Mouse (Mus musculus) kidney, embryonic 16.5 days (tissue): ENCODE results near the gene Sfrp5. TPM values are rescaled to one million over a fixed set of nuclear protein-coding genes. Genes with fewer than 3 reads are reported as not detected.

ENCODE experiments used
- ATAC-seq: fragments of 200-750 bp; cut with Nextera tagmentation; 2 replicates; pipeline ENCODE4 v1.8.0; 2017; ENCODE audit warnings: moderate TSS enrichment; ENCODE audit not compliant: low FRiP score, low TSS enrichment
- H3K27ac ChIP-seq: fragments of 300-500 bp; sonication (generic); 2 replicates; pipeline ENCODE4 v1.5.1; 2014; ENCODE audit warnings: low read length
- H3K27me3 ChIP-seq: fragments of 300-500 bp; sonication (generic); 2 replicates; pipeline ENCODE4 v1.6.1; 2014; ENCODE audit warnings: low read length, control low read depth, mixed read lengths; ENCODE audit not compliant: insufficient read depth
- H3K36me3 ChIP-seq: fragments of 300-500 bp; sonication (generic); 2 replicates; pipeline ENCODE4 v1.6.1; 2014; ENCODE audit warnings: low read length, control low read depth, mixed read lengths; ENCODE audit not compliant: insufficient read depth
- H3K4me1 ChIP-seq: fragments of 300-500 bp; sonication (generic); 2 replicates; pipeline ENCODE4 v1.6.1; 2014; ENCODE audit warnings: low read length, control low read depth, mixed read lengths; ENCODE audit not compliant: insufficient read depth
- H3K4me2 ChIP-seq: fragments of 300-500 bp; sonication (generic); replicated peaks from 2 replicates; pipeline ENCODE4 v1.6.1; 2014; ENCODE audit warnings: low read depth, low read length
- H3K4me3 ChIP-seq: fragments of 300-500 bp; sonication (generic); 2 replicates; pipeline ENCODE4 v1.5.1; 2014; ENCODE audit warnings: mild to moderate bottlenecking, low read length
- H3K9ac ChIP-seq: fragments of 300-500 bp; sonication (generic); replicated peaks from 2 replicates; pipeline ENCODE4 v1.6.1; 2014; ENCODE audit warnings: low read length
- H3K9me3 ChIP-seq: fragments of 300-500 bp; sonication (generic); 2 replicates; pipeline ENCODE4 v1.6.1; 2016; ENCODE audit warnings: low read length, control low read depth
- WGBS: fragments of 180-500 bp; shearing (Covaris S2); extraction: QIAGEN DNeasy Blood & Tissue Kit; methylation state at CpG from one replicate; pipeline ENCODE4 v1.1.7; 2014; 5-methylcytosine and 5-hydroxymethylcytosine counted together
- polyA plus RNA-seq: library from polyadenylated mRNA; unstranded; fragments of >200 nt; fragmentation: Nextera tagmentation; extraction: Ambion mirVana; gene quantifications from 2 replicates; pipeline ENCODE4 v1.2.1, GENCODE M21; 2015

The Sfrp5 gene
- polyA plus RNA-seq, 1 experiment from 2014 or later: 0.92 TPM

DNA sequence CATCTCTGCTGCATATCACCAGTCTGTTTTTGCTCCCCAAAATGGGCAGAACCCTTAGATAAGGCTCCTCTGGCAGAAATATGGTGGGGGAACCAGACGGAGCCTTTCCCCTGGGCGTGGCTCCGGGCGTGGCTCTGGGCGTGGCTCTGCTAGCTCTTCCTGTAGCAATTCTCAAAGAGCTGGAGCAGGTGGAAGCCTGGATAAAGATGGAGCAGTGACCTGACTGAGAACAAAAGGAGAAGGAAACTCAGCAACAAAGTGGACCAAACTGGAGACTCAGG is 28.2 kb upstream of the Sfrp5 start:
- 75% methylated on average over 5 of the region's 5 CpGs for WGBS
- Histone ChIP-seq H3K4me1 (no peaks in the 10 kb centered on the region), H3K27me3 (no peaks in the 10 kb centered on the region), H3K4me3 (no peak overlapping the region), H3K9me3 (no peaks in the 10 kb centered on the region), H3K27ac (no peak overlapping the region), H3K4me2 (no peak overlapping the region), H3K9ac (no peak overlapping the region), H3K36me3 (no peaks in the 10 kb centered on the region)
- ATAC-seq: no peak

DNA sequence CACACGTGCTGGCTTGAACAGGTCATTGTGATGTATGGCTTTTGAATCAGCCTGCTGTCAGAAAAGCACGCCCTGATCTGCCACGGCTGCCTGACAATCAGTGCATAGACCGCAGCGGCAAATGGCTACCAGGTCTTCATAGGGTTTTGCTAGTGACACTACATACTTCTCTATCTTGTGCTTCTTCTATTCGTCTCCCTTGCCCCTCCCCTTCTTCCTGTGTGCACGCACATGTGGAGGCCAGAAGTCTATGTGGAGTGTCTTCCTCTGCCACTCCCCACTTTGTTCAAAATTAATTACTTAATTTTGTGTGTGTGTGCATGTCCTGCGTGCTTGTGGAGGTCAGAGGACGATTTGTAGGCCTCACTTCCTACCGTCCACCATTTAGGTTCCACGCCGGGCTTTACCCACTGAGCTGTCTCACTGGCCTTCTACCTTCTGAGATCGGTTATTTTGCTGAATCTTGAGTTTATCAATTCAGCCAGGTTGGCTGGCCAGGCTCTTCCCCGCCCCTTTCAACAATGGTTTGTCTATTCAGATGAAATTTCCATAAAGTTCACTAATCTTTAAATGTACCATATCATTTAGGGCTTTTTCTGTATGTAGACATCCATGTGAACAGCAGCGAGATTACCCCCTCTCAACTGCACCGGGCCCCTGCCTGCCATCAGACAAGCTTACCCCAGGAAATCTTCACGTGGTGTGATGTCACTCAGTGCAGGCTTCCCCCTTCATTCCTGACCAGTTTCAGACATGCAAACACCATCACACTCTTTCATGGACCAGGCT is 27.6 kb upstream of the Sfrp5 start:
- Histone ChIP-seq H3K36me3 (no peaks in the 10 kb centered on the region), H3K4me2 (no peak overlapping the region), H3K27ac (no peak overlapping the region), H3K9ac (no peak overlapping the region), H3K27me3 (no peaks in the 10 kb centered on the region), H3K4me1 (no peaks in the 10 kb centered on the region), H3K9me3 (no peaks in the 10 kb centered on the region), H3K4me3 (no peak overlapping the region)
- 76% methylated on average over 17 of the region's 17 CpGs for WGBS
- no peak for ATAC-seq

DNA sequence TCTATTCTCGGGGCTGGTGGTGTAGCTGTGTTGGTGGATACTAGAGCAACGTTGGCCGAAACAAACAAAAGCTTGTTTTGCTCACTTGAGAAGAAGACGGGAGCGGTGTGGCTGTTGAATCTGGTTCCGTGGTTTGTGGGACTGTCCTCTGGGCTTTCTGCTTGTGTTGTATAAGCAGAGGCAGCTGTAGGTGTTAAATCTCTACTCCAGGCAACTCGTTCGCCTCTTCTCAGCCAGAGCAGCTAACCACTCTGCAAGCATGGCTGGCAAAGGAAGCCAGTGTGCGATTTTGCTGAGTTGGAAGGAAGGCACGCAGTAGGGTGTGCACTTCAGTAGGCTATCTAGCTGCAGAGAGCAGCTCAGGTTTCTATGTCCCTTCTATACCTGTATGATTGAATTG is 24.4 kb upstream of the Sfrp5 start:
- Histone ChIP-seq H3K36me3 (no peaks in the 10 kb centered on the region), H3K9me3 (no peaks in the 10 kb centered on the region), H3K4me1 (no peaks in the 10 kb centered on the region), H3K4me3 (no peak overlapping the region), H3K27ac (no peak overlapping the region), H3K9ac (no peak overlapping the region), H3K27me3 (0 out of 2 replicates have a peak, but pooled peaks cover 2% of the 10 kb centered on the region), H3K4me2 (no peak overlapping the region)
- ATAC-seq: no peak
- WGBS: 84% methylated on average over 10 of the region's 10 CpGs

DNA sequence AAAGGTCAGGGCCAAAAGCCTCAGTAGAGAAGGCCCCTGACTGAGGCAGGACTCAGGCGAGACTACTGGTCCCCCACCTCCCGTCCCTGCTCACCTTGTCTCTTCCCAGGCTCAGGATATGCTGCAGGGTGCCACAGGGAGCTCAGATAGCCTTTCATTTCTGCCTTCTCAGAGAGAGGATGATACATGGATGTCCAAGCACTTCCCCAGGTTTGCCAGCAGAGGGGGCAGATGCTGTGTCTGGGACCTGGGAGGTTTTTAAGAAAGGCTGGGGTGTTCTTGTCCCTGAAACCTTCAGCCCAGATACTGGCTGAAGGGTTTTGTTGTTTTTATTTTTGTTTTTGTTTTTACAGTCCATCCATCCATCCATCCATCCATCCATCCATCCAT is 15.3 kb upstream of the Sfrp5 start:
- Histone ChIP-seq H3K27me3 (no peaks in the 10 kb centered on the region), H3K4me3 (no peak overlapping the region), H3K4me2 (no peak overlapping the region), H3K27ac (no peak overlapping the region), H3K9me3 (no peaks in the 10 kb centered on the region), H3K9ac (no peak overlapping the region), H3K4me1 (no peaks in the 10 kb centered on the region), H3K36me3 (no peaks in the 10 kb centered on the region)
- 6% methylated on average over 2 of the region's 2 CpGs for WGBS
- no peak; the same call in 1 of the 2 replicates for ATAC-seq

DNA sequence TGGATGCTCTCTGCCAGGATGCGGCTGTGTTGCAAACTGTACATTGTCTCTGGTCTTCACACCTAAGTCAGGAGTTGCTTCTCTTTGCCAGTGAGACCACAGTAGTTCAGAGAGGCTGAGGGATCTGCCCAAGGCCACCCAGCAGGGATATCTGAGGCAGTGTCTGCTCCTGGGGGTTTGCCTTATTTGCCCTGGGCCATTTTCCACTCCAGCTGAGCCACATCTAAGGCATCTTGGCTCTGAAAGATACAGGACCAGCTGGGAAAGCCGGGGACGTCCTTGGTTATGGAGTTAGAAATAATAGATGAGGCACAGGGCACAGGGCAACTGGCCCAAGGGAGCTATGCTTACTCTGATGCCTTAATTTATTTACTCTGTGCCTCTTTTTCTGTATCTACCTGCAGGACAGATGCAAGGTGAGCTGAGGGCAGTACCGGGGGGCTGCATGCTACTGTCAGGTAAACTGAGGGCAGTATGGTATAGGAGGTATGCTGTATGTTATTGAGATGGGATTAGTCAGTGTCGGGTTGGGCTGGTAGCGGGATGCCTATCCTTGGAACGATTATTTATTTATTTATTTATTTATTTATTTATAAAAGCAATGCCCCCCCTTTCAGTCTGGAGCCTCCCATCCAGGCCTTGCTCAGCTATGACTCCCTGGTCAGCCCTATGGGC is 14.8 kb upstream of the Sfrp5 start:
- no peaks in the 10 kb centered on the region for H3K36me3 ChIP-seq
- H3K4me2 ChIP-seq: no peak overlapping the region
- no peaks in the 10 kb centered on the region for H3K27me3 ChIP-seq
- no peak overlapping the region for H3K4me3 ChIP-seq
- ATAC-seq: no peak
- H3K9me3 ChIP-seq: no peaks in the 10 kb centered on the region
- no peaks in the 10 kb centered on the region for H3K4me1 ChIP-seq
- H3K27ac ChIP-seq: no peak overlapping the region
- no peak overlapping the region for H3K9ac ChIP-seq
- 70% methylated on average over 7 of the region's 7 CpGs for WGBS

DNA sequence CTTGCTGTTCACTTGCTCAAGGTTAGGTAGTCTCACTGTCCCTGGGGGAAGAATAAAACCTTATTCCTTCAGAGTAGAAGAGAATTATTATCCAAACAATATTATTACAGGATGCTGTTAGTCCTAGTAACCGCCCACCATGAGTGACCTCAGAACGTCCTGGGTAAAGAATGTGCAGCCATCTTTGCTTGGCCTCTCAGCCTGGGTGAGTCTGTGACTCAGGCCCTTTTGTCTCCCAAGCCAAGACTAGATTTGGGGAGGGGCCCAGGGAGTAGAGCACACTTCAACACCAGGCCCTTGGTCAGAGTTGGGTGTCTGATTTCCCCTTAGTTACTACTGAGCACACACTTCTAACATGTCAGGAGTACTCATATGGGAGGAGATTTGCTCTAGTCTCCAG is 12.5 kb upstream of the Sfrp5 start:
- Histone ChIP-seq H3K36me3 (no peaks in the 10 kb centered on the region), H3K9ac (no peak overlapping the region), H3K4me2 (no peak overlapping the region), H3K9me3 (no peaks in the 10 kb centered on the region), H3K27me3 (no peaks in the 10 kb centered on the region), H3K4me1 (no peaks in the 10 kb centered on the region), H3K4me3 (no peak overlapping the region), H3K27ac (no peak overlapping the region)
- 69% methylated on average over 2 of the region's 2 CpGs for WGBS
- ATAC-seq: no peak

DNA sequence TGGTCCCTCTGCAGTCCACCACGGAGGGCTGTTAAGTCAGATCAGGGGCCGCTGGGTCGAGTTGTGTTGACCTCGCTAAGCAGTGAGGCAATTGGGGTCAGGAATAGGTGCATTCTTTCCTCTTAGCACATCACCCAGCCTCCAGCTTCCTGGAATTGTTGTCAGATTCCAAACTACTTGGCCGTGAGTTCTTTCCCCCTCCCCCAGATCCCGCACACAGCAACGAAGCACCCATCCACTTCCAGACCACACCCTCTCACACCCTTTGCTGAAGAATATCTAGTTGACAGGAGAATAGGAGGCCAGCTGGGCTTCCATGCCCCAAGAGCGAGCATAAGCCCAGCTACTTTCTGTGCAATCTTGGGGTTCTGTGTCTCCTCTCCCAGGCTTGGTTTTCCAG is 9.9 kb upstream of the Sfrp5 start:
- WGBS: 31% methylated on average over 8 of the region's 8 CpGs
- Histone ChIP-seq H3K4me1 (no peaks in the 10 kb centered on the region), H3K36me3 (no peaks in the 10 kb centered on the region), H3K4me2 (no peak overlapping the region), H3K27me3 (no peaks in the 10 kb centered on the region), H3K9ac (no peak overlapping the region), H3K27ac (no peak overlapping the region), H3K9me3 (no peaks in the 10 kb centered on the region), H3K4me3 (no peak overlapping the region)
- no peak for ATAC-seq

DNA sequence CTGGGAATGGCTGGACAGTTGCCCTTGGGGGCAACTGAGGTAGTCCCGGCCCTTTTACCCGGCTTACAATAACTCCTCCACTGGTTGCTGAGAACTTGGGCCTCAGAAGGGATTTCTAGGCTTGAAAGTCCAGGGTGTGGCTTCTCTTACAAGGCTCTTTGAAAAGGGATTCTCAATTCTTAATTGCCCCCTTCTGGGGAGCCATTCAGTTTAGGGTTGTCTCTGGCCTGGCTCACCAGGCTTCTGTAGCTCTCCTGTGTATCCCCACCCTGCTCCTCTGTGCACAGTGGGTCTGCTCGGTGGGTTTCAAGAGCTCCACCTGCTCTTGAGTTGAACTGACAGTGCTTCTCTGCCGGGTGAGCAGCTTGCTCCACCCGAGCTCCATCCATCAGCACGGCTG is 7.9 kb upstream of the Sfrp5 start:
- H3K27ac ChIP-seq: no peak overlapping the region
- H3K4me2 ChIP-seq: no peak overlapping the region
- H3K9me3 ChIP-seq: no peaks in the 10 kb centered on the region
- H3K36me3 ChIP-seq: no peaks in the 10 kb centered on the region
- no peaks in the 10 kb centered on the region for H3K4me1 ChIP-seq
- 64% methylated on average over 6 of the region's 6 CpGs for WGBS
- H3K4me3 ChIP-seq: no peak overlapping the region
- ATAC-seq: no peak
- no peaks in the 10 kb centered on the region for H3K27me3 ChIP-seq
- H3K9ac ChIP-seq: no peak overlapping the region

DNA sequence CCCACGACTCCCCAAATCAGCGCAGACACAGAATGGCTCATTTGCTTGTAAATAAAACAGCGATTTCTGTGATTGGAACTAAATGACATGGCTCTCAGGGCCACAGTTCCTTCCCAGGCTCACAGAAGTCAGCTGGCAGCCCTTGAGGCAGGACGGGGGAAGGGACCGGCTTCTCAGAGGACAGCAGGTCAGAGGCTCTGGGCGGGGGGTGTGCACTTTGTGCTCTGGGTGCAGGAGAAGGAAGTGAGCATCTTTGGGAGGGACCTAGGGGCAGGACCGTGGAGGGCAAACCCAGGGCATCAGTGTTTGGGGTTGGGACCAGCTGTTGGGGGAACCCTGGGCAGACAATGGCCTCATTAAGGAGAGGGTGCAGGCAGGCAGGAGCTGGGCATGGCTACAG is 7.4 kb upstream of the Sfrp5 start:
- 57% methylated on average over 7 of the region's 7 CpGs for WGBS
- Histone ChIP-seq H3K9me3 (no peaks in the 10 kb centered on the region), H3K4me1 (no peaks in the 10 kb centered on the region), H3K27me3 (0 out of 2 replicates have a peak, but pooled peaks cover under 1% of the 10 kb centered on the region), H3K4me2 (no peak overlapping the region), H3K9ac (no peak overlapping the region), H3K27ac (no peak overlapping the region), H3K4me3 (no peak overlapping the region), H3K36me3 (no peaks in the 10 kb centered on the region)
- ATAC-seq: no peak

DNA sequence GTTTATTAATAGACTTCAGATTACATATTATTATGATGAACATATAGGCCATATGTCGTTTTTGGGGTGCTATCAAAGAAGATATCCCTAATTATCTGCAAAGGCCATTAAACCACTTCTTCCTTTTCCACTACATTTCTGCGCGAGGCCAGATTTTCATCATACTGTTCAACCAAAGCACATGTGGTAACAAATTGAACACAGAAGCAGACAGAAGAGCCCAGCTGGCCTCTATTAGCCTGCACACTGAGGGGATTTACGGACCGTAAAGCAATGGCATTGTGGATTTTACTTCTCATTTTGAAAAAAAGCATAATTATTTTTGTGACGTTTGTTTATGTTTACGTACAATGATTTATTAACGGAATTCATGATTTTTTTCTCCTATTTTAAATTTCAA is 3.1 kb upstream of the Sfrp5 start:
- Histone ChIP-seq H3K9ac (no peak overlapping the region), H3K4me2 (no peak overlapping the region), H3K4me1 (peaks cover 11% of the 10 kb centered on the region), H3K4me3 (no peak overlapping the region), H3K27ac (no peak overlapping the region), H3K9me3 (no peaks in the 10 kb centered on the region), H3K36me3 (no peaks in the 10 kb centered on the region), H3K27me3 (peaks cover 42% of the 10 kb centered on the region)
- no peak for ATAC-seq
- 82% methylated on average over 8 of the region's 8 CpGs for WGBS
